Mouse (Mus musculus) heart, embryonic 15.5 days (tissue): Measurements from ENCODE around the gene Iqcb1. TPM values are rescaled to one million over a fixed set of nuclear protein-coding genes. Genes with fewer than 3 reads are reported as not detected.

Experiments used
- ATAC-seq: fragments of 200-750 bp; cut with Nextera tagmentation; replicated peaks from 2 replicates; pipeline ENCODE4 v1.8.0; 2017; ENCODE audit warnings: low read depth, moderate TSS enrichment; ENCODE audit not compliant: insufficient number of reproducible peaks, insufficient read depth, low FRiP score
- H3K27ac ChIP-seq: fragments of 300-500 bp; sonication (generic); 2 replicates; pipeline ENCODE4 v1.5.1; 2015; ENCODE audit warnings: mild to moderate bottlenecking, inconsistent platforms
- H3K27me3 ChIP-seq: fragments of 300-500 bp; sonication (generic); 2 replicates; pipeline ENCODE4 v1.6.1; 2015; ENCODE audit warnings: inconsistent platforms
- H3K36me3 ChIP-seq: fragments of 300-500 bp; sonication (generic); 2 replicates; pipeline ENCODE4 v1.6.1; 2015; ENCODE audit warnings: mild to moderate bottlenecking, inconsistent platforms
- H3K4me1 ChIP-seq: fragments of 300-500 bp; sonication (generic); replicated peaks from 2 replicates; pipeline ENCODE4 v1.6.1; 2015; ENCODE audit warnings: inconsistent platforms
- H3K4me2 ChIP-seq: fragments of 300-500 bp; sonication (generic); 2 replicates; pipeline ENCODE4 v1.6.1; 2015; ENCODE audit warnings: inconsistent platforms, mild to moderate bottlenecking, moderate library complexity
- H3K4me3 ChIP-seq: fragments of 300-500 bp; sonication (generic); 2 replicates; pipeline ENCODE4 v1.5.1; 2015; ENCODE audit warnings: mild to moderate bottlenecking, inconsistent platforms
- H3K9ac ChIP-seq: fragments of 300-500 bp; sonication (generic); 2 replicates; pipeline ENCODE4 v1.6.1; 2015; ENCODE audit warnings: mild to moderate bottlenecking, inconsistent platforms
- H3K9me3 ChIP-seq: fragments of 300-500 bp; sonication (generic); replicated peaks from 2 replicates; pipeline ENCODE4 v1.6.1; 2016; ENCODE audit warnings: inconsistent platforms
- WGBS: fragments of 180-500 bp; shearing (Covaris S2); methylation state at CpG from one replicate; pipeline ENCODE4 v1.1.7; 2015; ENCODE audit warnings: mixed read lengths; 5-methylcytosine and 5-hydroxymethylcytosine counted together
- polyA plus RNA-seq: library from polyadenylated mRNA; unstranded; fragments of >200 nt; fragmentation: Nextera tagmentation; extraction: Ambion mirVana; gene quantifications from 2 replicates; pipeline ENCODE4 v1.2.1, GENCODE M21; 2015

Gene Iqcb1
- polyA plus RNA-seq, result 21.2 and 23.6 TPM in 2 replicates

DNA sequence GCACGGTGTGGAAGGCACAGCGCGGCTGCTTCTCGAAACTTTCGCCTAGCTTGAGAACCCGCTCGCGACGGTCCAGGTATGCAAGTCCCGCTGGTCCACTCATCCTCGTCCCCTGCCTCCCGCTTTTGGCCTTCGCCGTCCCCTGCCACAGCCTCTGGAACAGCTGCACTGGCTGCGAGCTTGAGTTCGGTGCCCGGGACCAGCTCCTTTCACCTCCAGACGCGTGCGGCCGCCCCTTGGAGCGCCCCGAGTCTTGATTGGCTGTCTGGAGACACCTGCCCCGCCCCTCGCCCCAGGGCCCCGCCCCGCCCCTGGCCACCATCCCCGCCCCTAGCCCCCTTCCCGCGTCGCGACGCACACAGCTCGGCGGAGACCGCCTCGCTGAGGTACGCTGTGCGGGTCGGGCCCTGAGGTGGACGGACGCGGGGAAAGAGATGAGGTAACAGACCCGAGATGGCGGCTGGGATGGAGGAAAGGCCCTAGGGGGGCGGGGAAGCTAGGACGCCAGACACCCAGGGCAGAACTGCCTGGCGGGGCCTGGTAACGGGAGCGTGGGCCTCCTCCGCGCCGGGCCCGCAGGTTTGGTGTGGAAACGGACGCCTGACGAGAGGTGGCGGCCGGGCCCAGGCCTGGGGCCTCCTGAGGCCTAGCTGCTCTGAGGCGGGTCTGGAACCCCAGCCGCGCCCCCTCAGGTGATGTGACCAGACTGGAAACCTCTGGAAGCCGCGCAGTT is at the start of gene Iqcb1:
TSS of gene Iqcb1 (plus strand) at position 332 of the 733 bp plus-strand sequence.
- WGBS, result under 1% methylated on average over 55 of the region's 64 CpGs
- ATAC-seq, result peak; percentile 98
- Histone ChIP-seq H3K9me3 (no peaks in the 10 kb centered on the region), H3K27me3 (peaks cover 3% of the 10 kb centered on the region; the same call in 1 of the 2 replicates), H3K36me3 (no peaks in the 10 kb centered on the region), H3K4me3 (peak within 1 kb of the TSS; percentile 99), H3K4me2 (peak within 1 kb of the TSS; percentile 92), H3K9ac (peak within 1 kb of the TSS; percentile 96), H3K27ac (peak within 1 kb of the TSS; percentile 54), H3K4me1 (peaks cover 9% of the 10 kb centered on the region; the same call in 1 of the 2 replicates)

DNA sequence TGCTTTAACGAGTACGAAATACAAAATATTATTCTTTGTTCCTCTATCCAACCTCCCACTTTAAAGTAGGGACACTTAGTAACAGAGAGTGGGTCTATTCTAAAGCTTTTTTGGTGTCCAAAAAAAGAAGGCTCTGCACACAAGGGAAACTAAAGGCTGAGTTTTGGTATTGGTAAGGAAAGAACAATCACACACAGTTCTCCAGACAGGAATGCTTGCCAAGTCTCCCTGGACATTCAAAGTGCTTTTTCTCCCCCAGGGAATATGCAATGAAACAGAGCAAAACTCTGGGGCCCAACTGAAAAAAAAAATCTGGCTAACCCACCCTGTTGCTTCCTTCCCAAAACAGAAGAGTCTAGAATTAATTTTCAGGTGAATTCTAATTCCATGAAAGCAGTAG is 44.0 kb upstream of the Iqcb1 start:
- H3K27ac ChIP-seq, result no peak overlapping the region
- WGBS, result 85% methylated on average over 2 of the region's 2 CpGs
- peak overlapping the region; percentile 25; the same call in 1 of the 2 replicates for H3K4me2 ChIP-seq

DNA sequence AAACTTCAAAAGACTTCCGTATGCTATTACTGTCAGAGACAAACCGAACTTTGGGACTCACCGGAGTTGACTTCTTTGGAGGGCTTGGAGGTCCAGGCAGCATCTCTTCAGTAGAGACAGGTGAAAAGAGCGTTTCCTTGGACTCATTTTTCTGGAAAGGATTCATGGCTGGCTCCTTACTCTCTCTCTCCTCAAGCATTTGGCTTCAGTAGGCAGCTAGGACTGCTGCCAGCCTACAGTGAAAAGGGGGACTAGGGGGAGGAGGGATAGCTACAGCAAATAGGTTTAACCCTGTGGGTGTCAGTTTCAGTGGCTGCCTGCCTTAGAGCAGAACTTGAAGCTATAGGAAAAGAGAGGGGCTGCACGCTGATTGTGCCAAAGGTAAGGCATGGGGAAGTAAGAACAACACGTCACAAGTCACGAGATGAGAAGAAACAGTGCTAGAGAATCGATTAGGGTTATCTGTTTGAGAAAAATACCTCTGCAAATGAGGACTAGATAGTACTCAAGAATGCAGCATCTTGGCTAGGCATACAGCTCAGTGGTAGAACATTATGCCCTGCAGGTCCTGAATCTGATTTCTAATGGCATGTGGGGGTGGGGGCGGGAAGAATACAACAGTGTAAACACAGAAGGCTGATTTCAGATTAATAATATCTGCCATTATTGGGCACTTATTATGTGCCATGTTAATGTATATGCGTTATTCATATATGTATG is 43.4 kb upstream of the Iqcb1 start, which contains the start of gene Slc15a2:
TSS of gene Slc15a2 (minus strand) at position 369 of the 720 bp plus-strand sequence.
- no peak for ATAC-seq
- H3K27ac ChIP-seq, result no peak within 1 kb of the TSS
- 56% methylated on average over 10 of the region's 10 CpGs for WGBS
- no peaks in the 10 kb centered on the region for H3K9me3 ChIP-seq
- peak within 1 kb of the TSS; percentile 19; the same call in 1 of the 2 replicates for H3K4me3 ChIP-seq
- H3K27me3 ChIP-seq, result no peaks in the 10 kb centered on the region
- 0 out of 2 replicates have a peak, but pooled peaks cover 2% of the 10 kb centered on the region for H3K4me1 ChIP-seq
- H3K9ac ChIP-seq, result no peak within 1 kb of the TSS
- peak within 1 kb of the TSS; percentile 25; the same call in 1 of the 2 replicates for H3K4me2 ChIP-seq
- H3K36me3 ChIP-seq, result no peaks in the 10 kb centered on the region

More for the DNA sequence above, 44.0 kb upstream of the Iqcb1 start:
- Histone ChIP-seq H3K27me3 (no peaks in the 10 kb centered on the region), H3K4me1 (0 out of 2 replicates have a peak, but pooled peaks cover 2% of the 10 kb centered on the region), H3K9ac (no peak overlapping the region), H3K4me3 (peak overlapping the region; percentile 19; the same call in 1 of the 2 replicates), H3K9me3 (no peaks in the 10 kb centered on the region), H3K36me3 (no peaks in the 10 kb centered on the region)
- no peak for ATAC-seq

DNA sequence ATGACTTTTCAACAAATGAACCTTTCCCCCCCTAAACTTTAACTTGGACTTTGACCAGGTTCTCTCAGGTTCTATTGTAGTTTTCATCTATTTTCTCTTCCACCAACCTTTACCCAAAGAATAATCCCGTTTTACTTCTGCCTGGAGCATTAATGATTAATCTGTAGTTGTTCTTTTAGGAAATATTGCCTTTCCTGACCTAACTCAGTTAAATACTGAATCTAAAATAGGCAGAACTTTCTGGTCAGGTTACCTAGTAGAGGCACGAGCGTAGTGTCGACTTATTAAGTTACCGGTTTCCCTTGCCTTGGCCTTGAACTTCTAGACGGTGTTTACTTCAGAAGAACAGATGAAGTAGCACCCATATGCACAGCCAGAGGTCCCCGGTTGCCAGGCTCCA is 41.7 kb upstream of the Iqcb1 start:
- Histone ChIP-seq H3K4me3 (no peak overlapping the region), H3K4me1 (0 out of 2 replicates have a peak, but pooled peaks cover 2% of the 10 kb centered on the region), H3K4me2 (no peak overlapping the region), H3K27ac (no peak overlapping the region), H3K36me3 (no peaks in the 10 kb centered on the region), H3K9me3 (no peaks in the 10 kb centered on the region), H3K9ac (no peak overlapping the region), H3K27me3 (no peaks in the 10 kb centered on the region)
- no peak for ATAC-seq
- WGBS, result 84% methylated on average over 7 of the region's 7 CpGs

DNA sequence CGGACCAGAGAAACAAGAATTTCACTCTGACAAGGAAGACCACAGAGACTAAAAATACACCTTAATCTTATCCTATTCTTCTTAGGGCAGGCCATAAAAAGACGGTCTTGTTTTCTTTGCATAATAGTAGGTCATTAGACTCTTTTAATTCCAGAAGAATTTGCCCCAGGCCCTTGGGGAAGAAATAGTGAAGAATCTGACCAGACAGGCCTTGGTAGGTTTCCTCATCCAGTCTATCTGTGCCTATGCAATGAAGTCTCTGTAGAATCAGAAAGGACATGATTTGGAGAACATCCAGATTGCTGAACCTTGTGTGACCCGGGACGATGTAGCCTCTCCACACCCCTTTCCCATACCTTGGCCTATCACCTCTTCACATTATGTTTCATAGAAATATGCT is 38.0 kb upstream of the Iqcb1 start:
- WGBS, result 67% methylated on average over 4 of the region's 4 CpGs
- no peak for ATAC-seq

DNA sequence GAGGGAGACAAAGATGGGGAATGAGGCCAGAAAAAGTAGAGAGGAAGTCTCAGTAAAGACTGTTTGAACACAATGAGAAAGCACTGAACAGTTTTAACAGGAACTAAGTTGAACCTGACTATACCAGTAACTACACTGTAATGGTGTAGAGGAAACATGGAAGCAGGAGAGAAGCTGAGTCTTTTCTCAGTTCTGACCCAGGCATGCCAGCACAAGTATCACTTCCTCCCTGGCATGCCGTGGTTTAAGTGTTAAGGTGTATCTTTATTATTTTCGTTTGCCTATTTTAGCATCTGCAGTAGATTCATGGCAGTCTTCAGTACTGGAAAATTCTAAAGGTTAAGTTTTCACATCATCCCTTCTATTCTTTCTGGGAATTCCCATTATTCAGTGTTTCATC is 33.2 kb upstream of the Iqcb1 start:
- no peak for ATAC-seq
- no peak overlapping the region for H3K4me3 ChIP-seq
- no peaks in the 10 kb centered on the region for H3K27me3 ChIP-seq
- no peak overlapping the region for H3K4me2 ChIP-seq
- H3K4me1 ChIP-seq, result no peaks in the 10 kb centered on the region
- no peaks in the 10 kb centered on the region for H3K9me3 ChIP-seq
- 61% methylated on average over 2 of the region's 2 CpGs for WGBS
- no peak overlapping the region for H3K9ac ChIP-seq
- H3K36me3 ChIP-seq, result no peaks in the 10 kb centered on the region
- no peak overlapping the region for H3K27ac ChIP-seq

More for the DNA sequence above, 38.0 kb upstream of the Iqcb1 start:
- H3K27me3 ChIP-seq, result no peaks in the 10 kb centered on the region
- H3K9me3 ChIP-seq, result no peaks in the 10 kb centered on the region
- no peak overlapping the region for H3K9ac ChIP-seq
- no peak overlapping the region for H3K27ac ChIP-seq
- H3K36me3 ChIP-seq, result no peaks in the 10 kb centered on the region
- H3K4me1 ChIP-seq, result no peaks in the 10 kb centered on the region
- H3K4me3 ChIP-seq, result no peak overlapping the region
- no peak overlapping the region for H3K4me2 ChIP-seq

DNA sequence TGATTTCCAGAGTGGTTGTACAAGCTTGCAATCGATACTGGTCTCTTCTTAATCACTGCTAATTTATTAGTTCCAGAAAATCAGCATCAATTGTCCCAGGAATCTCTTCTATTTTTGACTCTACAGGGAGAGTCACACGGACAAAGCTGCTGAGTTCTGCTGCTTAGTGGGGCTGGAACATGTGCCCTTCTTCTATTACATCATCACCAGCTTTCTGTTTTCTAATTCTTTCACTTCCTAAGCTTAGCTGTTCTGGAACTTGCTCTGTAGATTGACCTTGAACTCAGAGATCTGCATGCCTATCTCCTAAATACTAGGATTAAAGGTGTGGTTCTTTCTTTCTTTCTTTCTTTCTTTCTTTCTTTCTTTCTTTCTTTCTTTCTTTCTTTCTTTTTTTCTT is 29.9 kb upstream of the Iqcb1 start:
- H3K27me3 ChIP-seq, result no peaks in the 10 kb centered on the region
- no peaks in the 10 kb centered on the region for H3K9me3 ChIP-seq
- no peak overlapping the region for H3K9ac ChIP-seq
- no peak overlapping the region for H3K4me2 ChIP-seq
- no peaks in the 10 kb centered on the region for H3K36me3 ChIP-seq
- WGBS, result 64% methylated on average over 2 of the region's 2 CpGs
- no peak for ATAC-seq
- no peak overlapping the region for H3K4me3 ChIP-seq
- H3K4me1 ChIP-seq, result no peaks in the 10 kb centered on the region
- H3K27ac ChIP-seq, result no peak overlapping the region

DNA sequence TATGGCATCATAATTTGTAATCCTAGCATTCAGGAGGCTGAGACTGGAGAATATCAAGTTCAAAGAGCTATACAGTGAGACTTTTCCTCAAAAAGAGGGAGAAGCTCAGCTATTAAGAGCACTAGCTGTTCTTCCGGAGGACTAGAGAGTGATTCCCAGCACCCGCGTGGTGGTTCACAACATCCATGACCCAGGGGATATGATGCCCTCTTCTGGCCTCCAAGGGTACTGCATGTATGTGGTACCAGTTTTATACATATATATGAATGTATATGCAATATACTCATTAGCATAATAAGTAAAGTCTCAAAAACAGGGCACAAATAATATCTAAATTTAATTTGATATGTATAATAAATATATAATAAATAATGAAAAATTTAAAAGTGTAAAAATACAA is 25.8 kb upstream of the Iqcb1 start:
- H3K9me3 ChIP-seq, result no peaks in the 10 kb centered on the region
- WGBS, result 83% methylated on average over 3 of the region's 3 CpGs

DNA sequence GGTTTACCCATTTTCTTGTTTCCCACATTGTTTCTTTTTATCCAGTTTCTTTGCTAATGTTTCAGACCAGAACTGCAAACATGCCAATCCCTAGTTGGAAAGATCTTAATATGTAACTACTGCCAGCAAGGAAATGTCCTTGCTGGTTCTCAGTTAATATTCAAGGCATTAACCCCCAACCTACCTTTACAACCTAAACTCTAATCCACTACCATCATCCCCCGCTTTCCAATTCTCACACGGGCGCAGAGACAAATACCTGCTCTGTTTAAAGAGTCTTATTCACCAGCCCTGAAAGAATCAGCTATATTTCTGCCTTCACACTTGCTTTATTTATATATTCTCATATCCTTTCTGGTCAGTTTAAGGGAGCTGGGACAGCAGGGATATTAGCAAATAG is 19.6 kb upstream of the Iqcb1 start:
- Histone ChIP-seq H3K4me2 (no peak overlapping the region), H3K4me3 (no peak overlapping the region), H3K4me1 (no peaks in the 10 kb centered on the region), H3K9me3 (no peaks in the 10 kb centered on the region), H3K27me3 (no peaks in the 10 kb centered on the region), H3K27ac (no peak overlapping the region), H3K9ac (no peak overlapping the region), H3K36me3 (no peaks in the 10 kb centered on the region)
- 86% methylated on average over 3 of the region's 3 CpGs for WGBS
- ATAC-seq, result no peak

More for the DNA sequence above, 25.8 kb upstream of the Iqcb1 start:
- Histone ChIP-seq H3K36me3 (no peaks in the 10 kb centered on the region), H3K4me2 (no peak overlapping the region), H3K4me1 (no peaks in the 10 kb centered on the region), H3K27me3 (no peaks in the 10 kb centered on the region), H3K4me3 (no peak overlapping the region), H3K9ac (no peak overlapping the region), H3K27ac (no peak overlapping the region)
- ATAC-seq, result no peak

DNA sequence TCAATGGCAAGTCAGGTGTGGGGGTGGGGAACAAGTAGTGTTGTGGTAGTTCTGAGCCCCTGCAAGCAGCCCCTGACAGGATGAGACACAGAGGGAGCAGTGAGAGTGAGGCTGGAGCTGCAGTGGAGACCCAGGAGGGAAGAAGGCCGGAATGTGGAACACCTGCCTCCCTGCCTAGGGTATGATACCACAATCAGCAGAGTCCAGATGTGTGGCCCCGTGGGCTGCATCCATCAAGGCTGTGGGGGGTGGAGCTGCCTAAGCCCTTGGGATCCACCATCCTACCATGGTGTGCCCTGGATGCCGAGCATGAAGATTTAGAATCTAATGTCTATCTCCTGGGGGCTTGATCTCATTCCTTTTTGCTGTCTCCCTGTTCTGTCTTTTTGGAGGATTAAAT is 14.5 kb upstream of the Iqcb1 start:
- Histone ChIP-seq H3K9me3 (no peaks in the 10 kb centered on the region), H3K4me3 (no peak overlapping the region), H3K36me3 (no peaks in the 10 kb centered on the region), H3K27ac (no peak overlapping the region), H3K4me2 (no peak overlapping the region), H3K27me3 (no peaks in the 10 kb centered on the region), H3K4me1 (no peaks in the 10 kb centered on the region), H3K9ac (no peak overlapping the region)
- ATAC-seq, result no peak
- 46% methylated on average over 3 of the region's 3 CpGs for WGBS

DNA sequence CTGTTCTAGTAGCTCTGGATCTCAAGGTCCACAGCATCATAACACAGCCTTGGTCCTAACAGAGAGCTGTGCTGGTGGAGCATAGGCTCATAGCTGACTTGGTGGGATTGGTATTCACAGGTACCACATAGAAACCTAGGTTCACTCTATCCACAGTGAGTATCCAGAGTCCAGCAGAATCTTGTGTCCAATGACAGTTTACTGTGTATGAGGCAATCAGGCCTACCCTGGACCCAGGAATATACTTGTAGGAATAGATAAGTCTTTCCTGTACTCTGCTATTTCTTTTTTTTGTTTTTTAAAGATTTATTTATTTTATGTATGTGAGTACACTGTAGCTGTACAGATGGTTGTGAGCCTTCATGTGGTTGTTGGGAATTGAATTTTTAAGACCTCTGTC is 11.3 kb upstream of the Iqcb1 start:
- ATAC-seq, result no peak
- H3K4me3 ChIP-seq, result no peak overlapping the region
- H3K9me3 ChIP-seq, result no peaks in the 10 kb centered on the region
- H3K27me3 ChIP-seq, result no peaks in the 10 kb centered on the region
- no peak overlapping the region for H3K4me2 ChIP-seq
- no peak overlapping the region for H3K27ac ChIP-seq
- H3K36me3 ChIP-seq, result no peaks in the 10 kb centered on the region
- H3K9ac ChIP-seq, result no peak overlapping the region
- H3K4me1 ChIP-seq, result no peaks in the 10 kb centered on the region
